Mouse (Mus musculus) embryonic facial prominence, embryonic 13.5 days (tissue): Measurements from ENCODE around the gene Trem2. TPM values are rescaled to one million over a fixed set of nuclear protein-coding genes. Genes with fewer than 3 reads are reported as not detected.

Experiments used
- ATAC-seq: fragments of 200-750 bp; cut with Nextera tagmentation; 2 replicates; pipeline ENCODE4 v1.8.0; 2017; ENCODE audit warnings: low read depth; ENCODE audit not compliant: insufficient number of reproducible peaks, insufficient read depth, low FRiP score, low TSS enrichment
- H3K27ac ChIP-seq: fragments of 300-500 bp; sonication (generic); 2 replicates; pipeline ENCODE4 v1.5.1; 2015; ENCODE audit warnings: moderate library complexity, mild to moderate bottlenecking, inconsistent platforms
- H3K27me3 ChIP-seq: fragments of 300-500 bp; sonication (generic); 2 replicates; pipeline ENCODE4 v1.6.1; 2015; ENCODE audit warnings: mild to moderate bottlenecking, inconsistent platforms
- H3K36me3 ChIP-seq: fragments of 300-500 bp; sonication (generic); 2 replicates; pipeline ENCODE4 v1.6.1; 2015; ENCODE audit warnings: mild to moderate bottlenecking, inconsistent platforms
- H3K4me1 ChIP-seq: fragments of 300-500 bp; sonication (generic); 2 replicates; pipeline ENCODE4 v1.6.1; 2015; ENCODE audit warnings: inconsistent platforms
- H3K4me2 ChIP-seq: fragments of 300-500 bp; sonication (generic); 2 replicates; pipeline ENCODE4 v1.6.1; 2015; ENCODE audit warnings: moderate library complexity, mild to moderate bottlenecking, inconsistent platforms
- H3K4me3 ChIP-seq: fragments of 300-500 bp; sonication (generic); 2 replicates; pipeline ENCODE4 v1.5.1; 2015; ENCODE audit warnings: mild to moderate bottlenecking, inconsistent platforms
- H3K9ac ChIP-seq: fragments of 300-500 bp; sonication (generic); 2 replicates; pipeline ENCODE4 v1.6.1; 2015; ENCODE audit warnings: mild to moderate bottlenecking, inconsistent platforms
- H3K9me3 ChIP-seq: fragments of 300-500 bp; sonication (generic); 2 replicates; pipeline ENCODE4 v1.6.1; 2016; ENCODE audit warnings: inconsistent platforms
- WGBS: fragments of 180-500 bp; shearing (Covaris S2); methylation state at CpG from one replicate; pipeline ENCODE4 v1.1.7; 2015; ENCODE audit warnings: mixed read lengths; 5-methylcytosine and 5-hydroxymethylcytosine counted together
- polyA plus RNA-seq: library from polyadenylated mRNA; unstranded; fragments of >200 nt; fragmentation: Nextera tagmentation; extraction: Ambion mirVana; gene quantifications from 2 replicates; pipeline ENCODE4 v1.2.1, GENCODE M21; 2015

Trem2 gene
- polyA plus RNA-seq, 1 experiment from 2014 or later: 3.7 TPM

DNA sequence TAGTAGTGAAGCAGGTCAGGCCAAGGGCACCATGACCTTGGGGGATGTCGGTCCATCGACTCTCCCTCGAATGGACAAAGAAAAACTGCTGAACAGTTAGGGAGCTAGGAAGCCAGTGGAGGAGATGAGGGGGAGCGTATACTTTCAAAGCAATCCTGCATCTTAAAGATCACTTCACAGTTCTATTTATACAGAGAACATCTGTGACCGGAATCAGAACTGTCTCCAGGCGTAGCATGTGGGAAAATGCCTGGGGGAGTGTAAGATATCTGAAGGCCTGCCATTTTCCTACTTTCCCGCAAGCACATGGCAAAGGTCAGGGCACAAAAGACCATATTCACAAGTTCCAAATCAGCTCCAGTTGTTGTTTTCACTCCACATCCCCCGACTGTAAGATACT lies 26.8 kb downstream of the Trem2 start:
- Histone ChIP-seq H3K4me1 (no peaks in the 10 kb centered on the region), H3K27ac (no peak overlapping the region), H3K4me2 (no peak overlapping the region), H3K9ac (no peak overlapping the region), H3K9me3 (no peaks in the 10 kb centered on the region), H3K27me3 (no peaks in the 10 kb centered on the region), H3K4me3 (no peak overlapping the region), H3K36me3 (no peaks in the 10 kb centered on the region)
- 47% methylated on average over 8 of the region's 8 CpGs for WGBS
- no peak for ATAC-seq

DNA sequence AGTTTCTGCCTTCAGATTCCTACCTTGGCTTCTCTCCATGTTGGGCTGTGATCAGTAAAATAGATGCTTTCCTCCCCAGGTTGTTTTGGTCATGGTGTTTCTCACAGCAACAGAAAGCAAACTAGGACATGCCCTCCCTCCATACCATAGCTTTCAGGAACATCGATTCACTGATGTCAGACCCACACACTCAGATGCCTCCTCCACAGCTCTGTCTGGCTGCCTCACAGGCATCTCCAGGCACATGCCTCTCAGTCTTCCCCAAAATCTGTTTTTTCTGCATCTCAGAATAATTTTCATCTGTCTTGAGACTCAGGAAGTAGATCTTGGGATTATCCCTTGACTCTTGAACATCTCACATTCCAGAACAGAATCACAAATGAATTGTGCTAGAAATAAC lies 29.9 kb downstream of the Trem2 start:
- no peaks in the 10 kb centered on the region for H3K9me3 ChIP-seq
- H3K36me3 ChIP-seq: no peaks in the 10 kb centered on the region
- no peaks in the 10 kb centered on the region for H3K27me3 ChIP-seq
- 85% methylated on average over 1 of the region's 1 CpGs for WGBS
- no peak overlapping the region for H3K9ac ChIP-seq
- no peak for ATAC-seq
- H3K4me1 ChIP-seq: no peaks in the 10 kb centered on the region
- no peak overlapping the region for H3K4me2 ChIP-seq
- H3K4me3 ChIP-seq: no peak overlapping the region
- no peak overlapping the region for H3K27ac ChIP-seq

DNA sequence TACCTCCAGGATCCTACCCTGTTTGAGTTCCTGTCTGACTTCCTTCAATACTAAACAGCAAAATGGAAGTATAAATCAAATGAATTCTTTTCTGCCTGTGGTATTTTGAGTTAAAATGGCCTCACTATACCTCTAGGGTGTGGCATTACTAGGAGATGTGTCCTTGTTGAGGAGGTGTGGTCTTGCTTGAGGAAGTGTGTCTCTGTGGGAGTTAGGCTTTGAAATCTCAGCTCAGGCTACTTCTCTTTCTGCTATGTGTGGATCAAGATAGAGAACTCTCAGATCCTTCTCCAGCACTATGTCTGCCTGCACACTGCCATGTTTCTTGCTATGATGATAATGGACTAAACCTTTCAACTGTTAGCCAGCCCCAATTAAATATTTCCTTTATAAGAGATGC lies 32.8 kb downstream of the Trem2 start:
- Histone ChIP-seq H3K4me2 (no peak overlapping the region), H3K4me3 (no peak overlapping the region), H3K27ac (no peak overlapping the region), H3K9me3 (no peaks in the 10 kb centered on the region), H3K27me3 (no peaks in the 10 kb centered on the region), H3K36me3 (no peaks in the 10 kb centered on the region), H3K9ac (no peak overlapping the region), H3K4me1 (no peaks in the 10 kb centered on the region)
- no peak for ATAC-seq

DNA sequence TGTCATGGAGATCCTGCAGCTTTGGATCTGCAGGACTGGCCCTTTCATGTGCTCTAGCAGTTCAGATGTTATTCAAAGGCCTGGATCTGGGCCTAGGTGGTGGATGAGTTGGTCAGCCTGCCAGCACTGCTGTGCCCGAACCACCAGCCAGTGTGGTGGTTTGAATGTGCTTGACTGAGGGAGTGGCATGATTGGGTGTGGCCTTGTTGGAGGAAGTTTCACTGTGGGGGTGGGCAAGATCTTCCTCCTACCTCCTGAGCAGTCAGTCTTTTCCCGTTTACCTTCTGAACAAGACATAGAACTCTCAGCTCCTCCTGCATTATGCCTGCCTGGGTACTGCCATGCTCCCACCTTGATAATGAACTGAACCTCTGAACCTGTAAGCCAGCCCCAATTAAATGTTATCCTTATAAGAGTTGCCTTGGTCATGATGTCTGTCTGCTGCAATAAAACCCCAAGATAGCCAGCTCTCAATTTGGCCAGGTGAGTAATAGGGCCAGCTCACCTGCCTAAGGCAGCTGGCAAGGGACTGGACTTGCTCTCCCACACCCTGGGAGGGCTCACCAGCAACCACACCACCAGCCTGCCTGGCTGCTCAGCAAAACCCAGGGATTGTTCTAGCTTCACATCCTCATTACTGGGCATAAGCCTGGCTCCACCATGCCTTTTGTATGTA lies 39.7 kb downstream of the Trem2 start:
- H3K9ac ChIP-seq: no peak overlapping the region
- H3K27me3 ChIP-seq: no peaks in the 10 kb centered on the region
- 76% methylated on average over 2 of the region's 2 CpGs for WGBS
- no peak overlapping the region for H3K4me3 ChIP-seq
- no peaks in the 10 kb centered on the region for H3K9me3 ChIP-seq
- ATAC-seq: no peak
- H3K27ac ChIP-seq: no peak overlapping the region
- H3K4me2 ChIP-seq: no peak overlapping the region
- no peaks in the 10 kb centered on the region for H3K4me1 ChIP-seq
- peaks cover 54% of the 10 kb centered on the region for H3K36me3 ChIP-seq

DNA sequence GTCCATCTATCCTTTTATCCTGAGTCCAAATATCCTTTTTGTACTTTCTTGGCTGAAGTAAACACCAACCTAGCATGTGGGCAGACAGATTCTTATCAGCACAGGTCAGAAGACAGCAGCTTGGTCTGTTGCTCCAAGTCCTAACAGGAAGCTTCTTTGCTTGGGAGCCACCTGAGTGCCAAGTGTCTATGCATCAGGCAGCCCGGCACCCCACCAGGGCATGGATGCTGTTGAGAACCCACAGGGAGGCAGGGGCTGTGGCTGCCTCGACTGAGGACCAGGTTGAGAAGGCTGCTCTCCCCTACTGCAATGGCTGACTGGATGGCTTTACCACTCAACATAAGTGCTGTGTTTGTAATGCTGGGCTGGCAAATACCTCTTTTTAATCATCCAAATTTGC lies 42.5 kb downstream of the Trem2 start:
- Histone ChIP-seq H3K36me3 (peaks cover 81% of the 10 kb centered on the region), H3K9me3 (no peaks in the 10 kb centered on the region), H3K4me3 (no peak overlapping the region), H3K9ac (no peak overlapping the region), H3K27ac (no peak overlapping the region), H3K27me3 (no peaks in the 10 kb centered on the region), H3K4me2 (no peak overlapping the region), H3K4me1 (no peaks in the 10 kb centered on the region)
- WGBS: 87% methylated on average over 2 of the region's 2 CpGs
- ATAC-seq: no peak

DNA sequence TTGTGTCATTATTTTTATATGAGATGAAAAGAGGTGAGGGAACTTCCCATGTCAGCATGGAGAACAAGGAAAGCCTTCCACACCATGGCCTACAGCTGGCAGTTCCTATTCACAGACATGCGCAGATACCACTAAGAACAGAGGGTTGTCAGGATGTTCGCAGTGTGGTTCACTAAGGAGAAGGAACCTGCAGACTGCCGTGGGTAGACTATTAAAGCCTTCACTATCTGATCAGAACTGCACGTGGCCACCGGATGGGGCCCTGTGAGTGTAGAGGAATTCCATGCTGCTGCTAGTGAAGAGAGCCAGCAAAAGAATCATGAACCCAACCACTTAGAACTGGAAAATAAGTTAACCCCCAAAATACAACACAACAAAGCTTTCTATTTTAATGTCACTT lies 43.2 kb downstream of the Trem2 start:
- Histone ChIP-seq H3K9me3 (no peaks in the 10 kb centered on the region), H3K4me2 (no peak overlapping the region), H3K4me1 (no peaks in the 10 kb centered on the region), H3K4me3 (no peak overlapping the region), H3K9ac (no peak overlapping the region), H3K27ac (no peak overlapping the region), H3K27me3 (no peaks in the 10 kb centered on the region), H3K36me3 (peaks cover 89% of the 10 kb centered on the region)
- ATAC-seq: no peak
- WGBS: 91% methylated on average over 5 of the region's 5 CpGs

DNA sequence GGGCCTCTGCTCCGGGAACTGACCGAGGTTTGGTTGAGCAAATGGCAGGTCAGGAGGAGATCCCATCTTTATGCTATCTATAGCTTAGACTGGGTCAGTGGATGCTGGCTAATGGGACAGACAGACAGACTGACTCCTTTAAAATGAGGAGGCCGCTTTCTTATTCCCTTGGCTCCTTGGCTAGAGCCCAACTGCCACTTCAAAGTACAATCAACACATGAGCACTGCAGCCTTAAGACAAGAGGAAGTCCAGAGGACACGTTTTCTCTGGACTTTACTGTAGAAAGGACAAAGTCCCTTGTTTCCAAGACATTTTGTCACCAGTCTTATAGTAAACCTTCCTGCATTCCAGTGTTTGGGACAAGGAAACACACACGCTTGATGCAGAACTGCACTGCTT lies 45.2 kb downstream of the Trem2 start:
- no peak overlapping the region for H3K27ac ChIP-seq
- 94% methylated on average over 5 of the region's 5 CpGs for WGBS
- no peaks in the 10 kb centered on the region for H3K4me1 ChIP-seq
- H3K27me3 ChIP-seq: no peaks in the 10 kb centered on the region
- no peak overlapping the region for H3K4me3 ChIP-seq
- H3K36me3 ChIP-seq: peaks cover 100% of the 10 kb centered on the region
- no peak overlapping the region for H3K4me2 ChIP-seq
- no peak for ATAC-seq
- H3K9me3 ChIP-seq: no peaks in the 10 kb centered on the region
- no peak overlapping the region for H3K9ac ChIP-seq

DNA sequence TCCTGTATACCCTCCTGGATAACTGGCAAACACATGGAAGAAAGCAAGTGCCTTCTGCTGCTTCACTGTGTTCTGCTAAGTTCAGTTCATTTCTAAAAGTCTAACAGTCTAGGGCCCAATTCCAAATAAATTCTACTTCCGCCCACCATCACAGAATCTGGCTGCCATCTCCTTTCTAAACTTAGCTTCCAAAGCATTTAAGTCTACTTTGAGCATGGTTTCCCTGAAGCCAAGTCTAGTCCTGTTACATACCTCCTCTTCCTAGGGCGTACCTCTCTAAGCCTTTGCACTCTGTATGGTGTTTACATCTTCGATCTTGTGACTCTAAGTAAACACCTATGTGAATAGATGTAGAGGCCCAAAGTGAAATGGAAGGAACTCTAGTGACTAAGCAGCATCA lies 46.4 kb downstream of the Trem2 start:
- WGBS: 95% methylated on average over 3 of the region's 3 CpGs
- H3K4me3 ChIP-seq: no peak overlapping the region
- no peaks in the 10 kb centered on the region for H3K4me1 ChIP-seq
- H3K36me3 ChIP-seq: peaks cover 100% of the 10 kb centered on the region
- no peak overlapping the region for H3K9ac ChIP-seq
- no peak for ATAC-seq
- no peak overlapping the region for H3K27ac ChIP-seq
- H3K4me2 ChIP-seq: no peak overlapping the region
- no peaks in the 10 kb centered on the region for H3K27me3 ChIP-seq
- no peaks in the 10 kb centered on the region for H3K9me3 ChIP-seq

DNA sequence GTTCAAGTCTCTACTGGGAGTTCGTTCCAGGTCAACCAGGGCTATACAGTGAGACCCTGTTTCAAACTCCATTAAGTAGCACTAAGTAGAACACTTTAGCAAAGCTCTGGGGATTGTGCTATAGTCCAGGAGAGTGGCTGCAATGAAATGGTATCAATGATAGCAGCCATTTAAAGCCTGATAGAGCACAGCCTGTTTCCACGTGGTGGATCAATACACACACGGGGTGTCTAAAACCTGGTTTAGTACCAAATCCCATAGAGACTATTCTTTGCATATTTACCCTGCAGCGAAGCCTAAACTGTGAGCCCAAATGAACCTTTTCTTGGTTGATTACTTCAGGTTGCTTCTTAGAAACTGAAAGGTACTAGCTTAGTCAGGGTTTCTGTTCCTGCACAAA lies 55.5 kb downstream of the Trem2 start:
- Histone ChIP-seq H3K9me3 (no peaks in the 10 kb centered on the region), H3K27me3 (no peaks in the 10 kb centered on the region), H3K9ac (no peak overlapping the region), H3K36me3 (peaks cover 37% of the 10 kb centered on the region), H3K27ac (no peak overlapping the region), H3K4me3 (no peak overlapping the region), H3K4me1 (peaks cover 4% of the 10 kb centered on the region; the same call in 1 of the 2 replicates), H3K4me2 (no peak overlapping the region)
- no peak for ATAC-seq
- WGBS: 87% methylated on average over 4 of the region's 4 CpGs

DNA sequence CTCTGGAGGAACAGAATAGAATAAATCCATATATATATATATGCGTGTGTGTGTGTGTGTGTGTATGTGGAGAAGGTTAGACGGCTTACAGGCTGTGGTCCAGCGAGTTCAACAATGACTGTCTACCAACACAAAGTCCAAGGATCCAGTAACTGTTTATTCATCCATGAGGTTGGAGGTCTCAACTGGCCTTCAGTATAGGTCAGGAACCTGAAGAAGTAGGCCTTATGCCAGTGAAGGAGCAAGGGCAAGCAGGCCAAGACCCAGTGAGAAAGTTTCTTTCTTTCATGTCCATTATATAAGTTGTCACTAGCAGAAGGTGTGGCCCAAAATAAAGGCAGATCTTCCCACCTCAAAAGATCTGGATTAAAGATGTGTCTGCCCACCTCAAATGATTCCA lies 56.5 kb downstream of the Trem2 start:
- Histone ChIP-seq H3K36me3 (peaks cover 27% of the 10 kb centered on the region), H3K4me1 (peaks cover 13% of the 10 kb centered on the region), H3K4me3 (no peak overlapping the region), H3K9me3 (no peaks in the 10 kb centered on the region), H3K4me2 (no peak overlapping the region), H3K27ac (no peak overlapping the region), H3K27me3 (no peaks in the 10 kb centered on the region), H3K9ac (no peak overlapping the region)
- 91% methylated on average over 3 of the region's 3 CpGs for WGBS
- ATAC-seq: no peak
